Mouse (Mus musculus): ENCODE results near the gene Insr. TPM values are rescaled to one million over a fixed set of nuclear protein-coding genes. Genes with fewer than 3 reads are reported as not detected.
"Not testable (repeated sequence)": the region's sequence is repeated elsewhere in the genome, so short reads cannot be mapped to it uniquely, and the experiment has no call there.

Insr gene
- total RNA-seq, 2 experiments from 2014 or later = 71.0 to 73.6 TPM

DNA sequence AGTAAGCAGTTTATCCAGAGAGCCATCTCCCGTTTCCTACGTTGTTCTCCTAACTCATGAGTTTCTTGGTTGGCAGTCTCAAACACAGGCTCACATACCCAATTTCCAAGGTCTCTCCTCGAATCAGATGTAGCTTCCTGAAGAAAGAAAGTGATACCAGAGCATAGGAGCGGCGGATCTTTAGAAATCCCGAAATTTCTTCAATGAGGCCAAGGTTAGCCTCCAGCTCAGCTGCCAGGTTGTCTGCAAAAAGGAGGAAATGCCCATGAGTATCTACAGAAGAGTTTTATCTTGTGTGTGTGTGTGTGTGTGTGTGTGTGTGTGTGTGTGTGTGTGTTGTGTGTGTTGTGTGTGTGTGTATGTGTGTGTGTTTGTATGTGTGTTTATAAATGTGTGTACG lies 76.6 kb downstream of the Insr start:
- DNase-seq (ENCODE audit: low spot score in 2 of 2) = no peak

DNA sequence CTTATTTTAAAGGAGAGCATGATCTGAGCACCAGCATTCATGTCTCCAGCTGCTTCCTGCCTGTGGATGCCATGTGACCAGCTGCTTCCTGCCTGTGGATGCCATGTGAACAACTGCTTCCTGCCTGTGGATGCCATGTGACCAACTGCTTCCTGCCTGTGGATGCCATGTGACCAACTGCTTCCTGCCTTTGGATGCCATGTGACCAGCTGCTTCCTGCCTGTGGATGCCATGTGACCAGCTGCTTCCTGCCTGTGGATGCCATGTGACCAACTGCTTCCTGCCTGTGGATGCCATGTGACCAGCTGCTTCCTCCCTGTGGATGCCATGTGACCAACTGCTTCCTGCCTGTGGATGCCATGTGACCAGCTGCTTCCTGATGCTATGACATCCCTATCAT lies 85.1 kb downstream of the Insr start:
- not testable (repeated sequence) for DNase-seq (ENCODE audit: low spot score in 2 of 2)

DNA sequence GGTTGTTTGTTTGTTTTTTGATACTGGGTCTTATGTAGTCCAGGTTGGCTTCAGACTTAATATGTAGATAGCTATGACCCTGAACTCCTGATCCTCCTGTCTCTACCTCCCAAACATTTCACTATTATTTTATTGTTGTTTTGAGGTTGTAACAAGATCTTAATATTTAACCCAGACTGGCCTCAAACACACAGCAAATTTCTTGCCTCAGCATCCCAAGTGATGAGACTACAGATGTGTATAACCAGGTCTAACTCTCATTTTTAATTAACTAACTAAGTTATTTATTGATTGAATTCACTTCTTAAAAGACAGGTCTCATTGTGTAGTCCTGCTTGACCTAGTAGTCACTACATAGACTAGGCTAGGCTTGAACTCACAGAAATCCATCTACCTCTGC lies 88.4 kb downstream of the Insr start:
- no peak for DNase-seq (ENCODE audit: low spot score in 2 of 2)

DNA sequence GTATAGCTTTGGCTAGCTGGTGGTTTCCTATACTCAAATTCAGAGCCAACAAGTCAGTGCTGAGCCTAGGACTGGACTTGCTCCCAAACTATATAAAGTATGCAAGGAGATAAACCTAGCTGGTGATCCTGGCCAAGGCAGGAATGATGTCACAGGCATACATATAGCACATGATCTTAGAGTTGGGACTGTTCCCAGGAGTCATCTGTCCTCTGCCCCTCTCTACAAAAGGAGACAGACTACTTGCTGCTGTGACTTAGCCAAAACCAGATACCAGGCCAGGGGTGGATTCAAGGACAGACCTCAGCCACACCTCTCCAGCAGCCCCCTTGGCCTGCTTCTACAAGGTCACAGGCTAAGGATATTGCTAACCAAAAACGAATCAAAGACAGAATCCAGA lies 92.0 kb downstream of the Insr start:
- no peak for DNase-seq (ENCODE audit: low spot score in 2 of 2)

DNA sequence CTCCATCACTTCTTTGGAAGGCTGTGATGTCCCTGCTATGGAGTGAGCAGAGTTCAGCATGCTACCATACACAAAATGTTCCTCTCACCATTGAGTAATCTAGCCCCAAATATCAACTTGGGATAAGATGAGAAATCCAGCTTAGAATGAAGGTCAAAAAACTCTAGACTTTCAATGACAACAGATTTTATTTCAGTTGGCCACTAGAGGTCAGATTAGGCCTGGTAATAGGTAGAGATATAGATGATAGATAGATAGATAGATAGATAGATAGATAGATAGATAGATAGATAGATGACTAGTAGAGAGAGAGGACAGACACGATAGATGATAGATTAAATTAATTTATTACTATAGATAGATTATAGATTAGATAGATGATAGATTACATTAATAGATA lies 99.5 kb downstream of the Insr start:
- no peak for DNase-seq (ENCODE audit: low spot score in 2 of 2)

DNA sequence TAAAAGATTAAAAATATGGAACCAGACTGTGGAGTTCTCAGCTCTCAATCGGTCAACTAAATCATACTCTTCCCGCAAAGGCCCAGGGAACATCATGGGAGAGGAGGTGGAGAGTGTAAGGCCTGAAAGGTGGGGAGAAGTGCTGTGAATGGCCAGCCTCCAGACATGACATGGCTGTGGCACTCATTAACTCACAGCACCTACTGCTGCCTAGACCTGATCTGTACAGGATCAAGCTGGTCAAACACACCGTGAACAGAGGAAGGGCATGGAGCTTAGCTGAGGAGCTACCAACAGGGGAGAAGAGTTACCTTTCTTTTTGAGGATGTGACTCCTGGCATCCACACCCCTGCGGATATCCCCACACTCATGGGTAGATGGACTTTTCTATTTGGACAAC lies 102.0 kb downstream of the Insr start:
- no peak for DNase-seq (ENCODE audit: low spot score in 2 of 2)

DNA sequence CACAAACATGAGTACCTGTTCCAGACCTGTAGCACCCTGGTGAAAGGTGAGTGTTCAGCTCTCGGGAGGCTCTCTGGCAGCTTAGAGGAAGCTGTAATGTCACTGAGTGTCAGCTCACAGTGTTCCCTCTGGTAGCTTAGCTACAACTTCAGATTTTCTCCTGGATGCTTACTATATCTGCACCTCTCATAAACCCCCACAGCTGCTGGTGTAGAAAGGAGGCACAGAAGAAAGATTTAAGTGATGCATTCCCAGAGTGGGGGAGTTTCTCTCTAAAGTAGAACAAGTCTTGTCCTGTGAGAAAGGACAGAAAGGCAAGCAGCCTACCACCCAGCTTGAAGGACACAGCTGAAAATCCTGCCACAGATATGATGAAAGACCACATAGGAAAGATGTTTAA lies 107.2 kb downstream of the Insr start:
- DNase-seq (ENCODE audit: low spot score in 2 of 2) = no peak

DNA sequence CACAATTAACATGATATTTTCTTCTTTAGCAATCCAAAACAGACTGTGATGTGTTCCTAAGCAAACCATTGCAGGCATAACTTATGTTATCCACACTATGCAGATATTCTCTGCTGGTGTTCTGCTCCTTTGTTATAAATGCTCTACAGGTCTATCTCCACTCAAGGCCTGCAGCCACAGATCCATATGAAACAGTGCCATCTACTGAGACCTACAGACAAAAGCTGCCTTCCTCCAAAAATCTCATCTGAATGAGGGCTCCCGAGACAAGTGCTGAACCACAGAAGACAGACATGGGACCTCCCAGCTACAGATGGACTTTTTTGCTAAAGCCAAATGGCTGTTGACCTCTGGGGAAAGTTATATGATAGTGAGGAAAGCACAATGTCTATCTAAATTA lies 132.9 kb downstream of the Insr start:
- no peak for DNase-seq (ENCODE audit: low spot score in 2 of 2)

DNA sequence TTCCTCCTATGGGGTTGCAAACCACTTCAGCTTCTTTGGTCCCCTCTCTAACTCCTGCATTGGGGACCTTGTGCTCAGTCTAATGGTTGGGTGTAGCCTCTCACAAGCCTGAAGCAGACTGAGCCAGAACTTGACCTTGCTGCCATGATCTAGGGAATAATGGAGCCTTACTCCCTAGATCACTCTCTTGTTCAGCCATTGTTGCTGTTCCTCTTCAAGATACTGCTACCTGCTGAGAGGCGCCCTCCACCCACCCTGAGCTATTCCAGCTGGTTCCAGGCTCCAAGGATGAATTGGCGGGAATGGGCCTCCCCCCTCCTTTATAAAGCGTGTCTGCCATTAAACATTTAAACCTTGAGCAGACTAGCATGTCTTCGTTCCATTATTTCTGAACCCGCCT lies 179.0 kb downstream of the Insr start:
- DNase-seq (ENCODE audit: low spot score in 2 of 2) = not testable (repeated sequence)

Small RNA genes within 50 kb of the gene (microRNA-seq; reads per million reads assigned to microRNA genes)
- not detected for gene Gm25775

Other genes with a start within 250 kb of the Insr start
- gene A430078G23Rik, start 73.8 kb upstream of the Insr start, total RNA-seq (2021) = under 1 TPM; 0.39 to 0.49 TPM
- 10 to 100 TPM; 16.9 to 17.3 TPM for gene Arhgef18, start 113.4 kb upstream of the Insr start, total RNA-seq (2021)
- gene Pex11g, start 188.1 kb upstream of the Insr start, total RNA-seq (2021) = 1 to 10 TPM; 3.1 to 5.9 TPM
- under 1 TPM in 1 of 2 experiments, not detected in 1; 0.16 TPM for gene Tex45, start 191.2 kb upstream of the Insr start, total RNA-seq (2021)
- gene Zfp358, start 213.5 kb upstream of the Insr start, total RNA-seq (2021) = 10 to 100 TPM; 22.3 to 23.6 TPM
- 10 to 100 TPM; 22.8 to 26.7 TPM for gene Mcoln1, start 220.8 kb upstream of the Insr start, total RNA-seq (2021)
- gene Pnpla6, start 235.8 kb upstream of the Insr start, total RNA-seq (2021) = 10 to 100 TPM; 15.8 to 20.6 TPM